Mouse (Mus musculus) cerebellum, postnatal 25 days (tissue): ENCODE measurements around the gene Eif4b.

Experiments used
- DNase-seq, 2 experiments: peaks; one replicate each; pipeline ENCODE4 v3.0.0; 2021; ENCODE audit warnings: mixed read lengths in 2 of 2

The Eif4b gene

DNA sequence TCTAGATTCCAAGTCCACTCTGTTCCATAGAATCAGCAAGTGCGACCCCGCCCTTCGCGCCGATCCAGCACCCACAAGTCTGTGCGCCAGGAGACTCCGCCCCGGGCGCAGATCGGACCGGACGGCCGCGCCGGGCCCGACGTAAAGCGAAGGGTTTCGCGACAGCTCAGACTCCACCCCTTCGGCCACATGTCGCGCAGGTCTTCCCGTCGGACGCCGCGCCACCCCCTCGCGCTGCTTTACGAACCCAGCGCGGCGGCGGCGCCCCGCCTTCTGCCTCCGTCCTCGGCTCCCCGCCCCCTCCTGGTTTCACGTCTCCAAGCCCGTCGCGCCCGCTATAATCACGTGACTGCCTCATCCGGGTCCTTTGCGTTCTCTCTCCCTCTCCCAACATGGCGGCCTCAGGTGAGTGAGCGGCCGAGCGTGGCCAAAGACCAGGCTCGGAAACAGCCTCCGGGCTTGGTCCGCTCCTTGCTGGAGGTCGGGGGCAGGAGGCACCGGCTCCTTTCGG is at the start of gene Eif4b:
Gene Eif4b, plus strand, starts transcription at position 215 of the 511 bp plus-strand sequence.
- DNase-seq, result peak; percentile 99 to 100

DNA sequence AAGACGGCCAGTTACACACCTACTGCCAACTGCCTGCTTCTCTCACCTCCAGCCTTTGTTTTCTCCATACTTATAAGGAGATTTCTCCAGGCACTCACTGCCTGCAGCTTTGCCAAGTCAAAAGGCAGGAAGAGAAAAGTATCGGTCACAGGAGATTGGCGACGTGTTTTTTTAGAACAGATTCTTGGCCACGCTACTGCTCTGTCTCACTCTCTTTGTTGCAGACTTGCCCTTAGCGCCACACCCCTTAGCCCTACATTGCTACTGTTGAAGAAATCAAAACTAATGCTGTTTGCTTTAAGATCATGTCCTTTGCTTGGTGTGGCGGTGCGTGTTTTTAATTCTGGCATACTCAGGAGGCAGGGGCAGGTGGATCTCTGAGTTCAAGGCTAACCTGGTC is 49.7 kb upstream of the Eif4b start:
- DNase-seq, result no peak

DNA sequence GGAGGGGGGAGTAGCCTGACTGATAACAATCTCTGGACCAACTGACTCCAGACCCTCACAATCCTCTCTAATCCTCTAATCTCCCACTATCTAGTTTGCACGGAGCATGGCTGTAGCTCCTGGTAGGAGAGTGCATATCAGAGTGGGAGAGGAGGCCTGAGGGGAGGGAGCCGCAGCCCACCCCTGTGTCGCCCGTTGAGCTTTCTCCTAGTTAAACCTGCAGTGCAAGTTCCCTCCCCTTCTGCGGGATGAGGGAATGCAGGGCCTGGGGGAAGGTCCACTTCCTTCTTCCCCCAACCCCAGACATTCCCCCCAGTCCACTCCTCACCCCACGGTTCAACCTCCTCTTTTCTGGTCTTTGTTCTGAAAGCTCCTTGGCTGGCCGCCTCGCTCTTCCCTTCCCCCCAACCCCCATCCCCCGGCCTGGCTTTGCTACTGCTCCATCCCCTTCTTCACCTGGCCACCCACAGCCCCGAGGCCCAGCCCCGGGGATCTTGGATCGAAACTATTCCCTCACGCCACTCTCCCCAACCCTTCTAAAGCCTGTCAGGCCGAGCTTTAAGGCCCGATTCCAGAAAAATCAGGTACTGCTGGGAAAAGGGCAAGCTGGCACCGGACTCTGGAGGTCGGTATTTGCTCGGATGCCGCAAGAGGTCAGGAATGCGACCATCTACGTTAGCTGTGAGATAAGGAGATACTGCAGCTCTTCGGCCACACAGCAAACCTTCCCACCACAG is 48.3 kb upstream of the Eif4b start:
- no peak for DNase-seq

DNA sequence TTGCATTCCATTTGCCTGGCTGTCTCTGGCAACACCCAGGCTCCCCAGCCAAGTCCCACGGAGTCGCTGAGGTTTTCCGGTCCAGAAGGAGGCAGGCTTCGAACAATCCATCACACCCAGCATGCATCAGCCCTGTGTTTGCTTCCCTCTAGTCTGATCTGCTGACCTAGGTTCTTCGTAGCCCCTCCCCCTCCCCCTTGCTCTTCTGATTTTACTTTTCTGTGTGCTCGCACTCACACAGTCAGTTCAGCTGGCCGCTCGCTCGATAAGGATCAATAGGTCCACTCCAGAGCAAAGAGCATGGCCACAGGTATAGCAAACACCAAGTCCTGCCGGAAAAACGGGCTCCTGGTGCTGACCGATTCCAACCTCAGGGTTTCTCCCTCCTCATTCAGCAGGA is 47.1 kb upstream of the Eif4b start:
- no peak for DNase-seq

DNA sequence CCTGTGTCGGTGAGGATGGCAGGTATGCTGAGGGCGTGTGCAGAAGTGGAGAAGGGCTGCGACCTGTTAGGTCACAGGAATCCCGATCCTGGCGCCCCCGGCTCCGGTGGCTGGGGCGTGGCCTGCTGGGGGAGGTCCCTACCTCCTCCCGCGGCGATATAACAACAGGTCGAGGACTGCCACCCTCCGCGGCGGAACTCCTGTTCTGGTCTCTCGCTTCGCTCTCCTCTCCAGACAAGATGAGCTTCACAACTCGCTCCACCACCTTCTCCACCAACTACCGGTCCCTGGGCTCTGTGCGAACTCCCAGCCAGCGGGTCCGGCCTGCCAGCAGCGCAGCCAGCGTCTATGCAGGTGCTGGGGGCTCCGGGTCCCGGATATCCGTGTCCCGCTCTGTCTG is 45.5 kb upstream of the Eif4b start, which contains the start of gene Krt18:
Gene Krt18, plus strand, starts transcription at position 141 of the 400 bp plus-strand sequence.
- DNase-seq, result no peak

DNA sequence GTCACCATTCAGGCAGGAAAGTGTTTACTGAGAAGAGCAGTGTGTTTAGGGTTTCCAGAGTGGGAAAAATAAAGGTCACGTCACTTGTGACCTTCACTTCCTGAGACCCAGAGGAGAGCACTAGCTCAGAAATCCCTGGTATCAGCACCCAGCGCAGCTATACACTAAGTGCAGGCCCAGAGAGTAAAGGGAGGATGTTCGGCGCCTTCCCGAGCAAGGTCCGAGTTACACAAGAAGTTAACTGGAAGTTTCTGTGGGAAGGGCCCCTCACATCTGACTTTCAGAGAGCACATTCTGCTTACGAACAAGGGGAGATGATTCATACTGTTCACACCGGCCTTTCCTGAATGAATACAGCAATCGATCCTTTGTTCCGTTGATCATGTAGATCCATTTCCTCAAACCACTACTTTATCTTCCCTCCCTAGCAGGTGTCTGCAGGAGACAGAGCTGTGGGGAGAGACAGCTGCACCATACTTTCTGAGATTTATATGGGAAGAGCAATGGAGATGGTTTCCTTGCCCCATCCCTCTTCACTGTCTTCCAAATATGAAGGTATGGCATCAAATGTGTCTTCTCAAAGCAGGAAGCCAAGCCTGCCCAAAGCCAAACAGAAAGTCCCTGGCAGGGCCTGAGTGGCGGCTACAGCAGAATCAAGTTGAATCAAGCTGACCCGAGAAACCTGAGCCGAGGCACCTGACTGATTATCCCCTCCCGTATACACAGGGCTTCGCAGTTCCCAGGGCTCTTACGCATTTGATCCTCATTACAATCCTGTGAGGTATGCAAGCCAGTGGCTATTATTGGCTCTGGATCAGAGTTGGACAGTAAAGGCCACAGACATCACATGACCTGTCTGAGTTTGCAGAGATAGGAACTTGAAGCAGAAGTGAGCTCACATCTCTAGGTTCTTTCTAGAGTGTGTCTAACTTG is 39.2 kb upstream of the Eif4b start:
- no peak for DNase-seq

DNA sequence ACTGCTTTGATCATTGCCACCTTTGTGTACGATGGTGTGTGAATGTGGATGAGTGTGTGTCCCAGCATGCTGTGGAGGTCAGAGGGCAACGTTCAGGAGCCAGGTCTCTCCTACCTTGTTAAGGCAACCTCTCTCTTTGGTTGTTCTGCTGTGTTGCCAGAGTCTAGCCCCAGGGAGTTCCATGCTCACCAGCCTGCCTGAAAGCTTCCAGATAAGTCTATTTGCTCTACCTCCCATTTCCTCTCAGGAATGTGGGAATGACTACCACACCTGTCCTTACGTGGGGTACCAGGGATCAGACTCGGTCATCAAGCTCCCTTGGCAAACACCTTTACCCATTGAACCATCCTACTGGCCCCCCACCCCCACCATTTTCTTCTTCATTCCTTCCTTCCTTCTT is 33.3 kb upstream of the Eif4b start:
- DNase-seq, result no peak

DNA sequence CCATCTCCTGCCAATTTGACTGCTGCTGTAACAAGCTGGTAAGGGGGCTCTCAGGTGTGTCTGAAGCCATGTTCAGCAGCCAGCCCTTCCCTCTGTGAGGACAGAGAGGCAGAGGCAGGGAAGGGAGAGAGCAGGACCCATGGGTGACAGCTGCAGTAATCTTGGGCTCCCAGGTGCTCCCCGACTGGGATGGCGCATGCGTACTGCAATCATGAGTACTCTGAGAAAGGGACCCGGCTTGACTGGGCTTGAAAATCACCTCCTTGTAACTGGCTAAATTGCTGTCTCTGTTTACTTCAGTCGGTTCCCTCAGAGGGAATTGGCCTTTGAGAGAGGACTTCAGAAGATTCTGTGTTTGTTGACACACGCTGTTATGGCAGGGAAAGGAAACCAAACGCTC is 31.6 kb upstream of the Eif4b start:
- DNase-seq, result no peak

DNA sequence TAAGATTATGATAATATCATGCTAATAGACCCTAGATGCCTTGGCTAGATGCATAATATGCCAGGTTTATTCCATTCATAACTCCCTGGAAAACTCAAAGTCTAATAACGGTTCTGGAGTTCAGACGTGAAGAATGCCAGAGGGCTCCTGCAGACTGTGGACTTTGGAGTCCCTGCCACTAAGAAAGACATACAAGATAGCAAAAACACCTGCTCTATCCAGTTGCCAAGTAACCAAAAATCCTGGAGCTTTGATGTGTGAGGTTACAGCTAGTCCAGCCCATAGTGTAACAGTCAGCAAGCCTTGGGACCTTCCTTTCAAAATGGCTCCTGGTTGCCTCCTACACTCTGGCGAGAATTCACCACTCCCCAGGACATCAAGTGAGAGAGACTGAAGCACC is 28.8 kb upstream of the Eif4b start:
- DNase-seq, result no peak

DNA sequence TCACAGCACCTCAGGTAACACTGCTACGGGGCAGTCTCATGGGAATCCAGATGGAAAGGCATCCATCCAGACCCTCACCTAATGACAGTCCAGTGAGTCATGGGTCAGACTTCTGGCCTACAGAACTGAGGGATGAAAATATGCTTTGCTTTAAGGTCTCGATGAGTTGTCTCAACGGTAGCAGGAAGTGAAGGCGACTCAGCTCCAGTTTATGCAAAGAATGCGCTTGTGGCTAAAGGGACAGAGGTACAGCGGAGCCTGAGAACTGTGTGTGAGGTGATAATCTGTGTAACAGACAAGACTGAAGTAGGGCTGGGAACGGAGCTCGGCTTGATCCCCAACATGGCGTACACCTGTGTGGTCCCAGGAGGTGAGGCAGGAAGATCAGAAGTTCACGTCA is 27.9 kb upstream of the Eif4b start:
- no peak for DNase-seq

DNA sequence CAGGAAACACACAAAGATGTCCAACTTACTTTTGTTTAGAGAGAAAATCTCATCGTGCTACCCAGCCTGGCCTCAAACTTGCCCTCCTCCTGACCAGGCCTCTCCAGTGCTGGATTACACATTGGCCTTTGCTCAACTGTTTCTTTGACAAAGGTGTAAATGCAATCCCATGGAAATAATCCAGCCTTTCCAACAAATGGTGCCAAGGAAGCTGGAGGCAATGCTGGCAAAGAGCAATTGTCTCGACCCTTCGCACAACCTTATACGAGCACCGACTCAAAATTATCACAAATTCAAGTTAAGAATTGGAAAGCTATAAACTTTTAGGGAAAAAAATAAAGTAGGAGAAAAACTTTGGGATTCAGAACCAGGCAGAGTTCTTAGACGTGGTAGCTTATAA is 25.6 kb upstream of the Eif4b start:
- no peak for DNase-seq

DNA sequence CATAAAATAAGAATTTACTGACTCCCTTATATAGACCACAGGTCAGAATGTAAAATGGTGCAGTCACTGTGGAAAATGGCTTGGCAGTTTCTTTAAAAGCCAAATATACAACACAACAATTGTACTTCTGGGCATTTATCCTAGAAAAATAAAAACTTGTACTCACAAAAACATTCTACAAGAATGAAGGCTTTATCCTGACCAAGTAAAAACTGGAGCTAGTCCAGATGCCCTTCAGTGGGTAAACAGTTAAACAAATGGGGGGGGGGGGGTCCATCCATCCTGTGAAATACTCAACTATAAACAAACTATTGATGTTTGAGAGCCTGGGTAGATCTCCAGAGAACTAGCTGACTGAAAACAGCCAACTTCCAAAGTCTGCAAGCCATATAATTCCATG is 23.7 kb upstream of the Eif4b start:
- no peak for DNase-seq

DNA sequence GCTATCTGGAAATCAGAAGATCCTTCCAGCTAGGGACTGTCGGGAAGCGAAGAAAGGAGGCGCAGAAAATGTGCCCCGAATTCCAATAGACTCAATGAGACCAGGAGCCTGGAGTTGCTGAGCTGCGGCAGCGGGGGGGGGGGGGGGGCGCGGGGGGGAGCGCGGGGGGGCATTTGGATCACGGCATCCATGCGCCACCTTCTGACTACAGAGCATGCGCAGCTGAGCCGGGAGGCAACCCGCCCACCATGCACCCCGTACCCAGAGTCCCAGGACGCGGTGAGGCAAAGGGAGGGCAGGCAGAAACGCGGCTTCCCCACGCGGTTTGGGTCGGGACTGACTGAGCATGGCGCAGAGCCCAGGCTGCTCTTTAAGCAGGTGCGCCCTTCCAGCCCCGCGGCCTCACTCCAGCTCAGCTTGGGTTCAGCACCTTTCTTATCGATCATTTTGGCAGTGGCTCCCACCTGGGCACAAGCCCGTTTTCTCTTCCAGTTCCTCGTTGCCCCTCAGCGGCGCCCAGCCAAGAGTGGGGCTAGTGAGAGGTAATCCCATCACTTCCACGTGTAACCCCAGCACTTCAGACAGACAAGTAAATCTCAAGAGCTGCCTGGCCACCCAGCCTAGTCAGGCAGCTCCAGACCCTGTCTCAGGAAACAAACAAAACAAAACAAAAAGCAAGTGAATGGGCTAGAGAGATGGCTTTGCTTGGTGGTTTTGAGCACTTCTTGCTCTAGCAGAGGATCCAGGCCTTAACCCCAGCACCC is 21.5 kb upstream of the Eif4b start:
- DNase-seq, result peak; percentile 51 to 72

DNA sequence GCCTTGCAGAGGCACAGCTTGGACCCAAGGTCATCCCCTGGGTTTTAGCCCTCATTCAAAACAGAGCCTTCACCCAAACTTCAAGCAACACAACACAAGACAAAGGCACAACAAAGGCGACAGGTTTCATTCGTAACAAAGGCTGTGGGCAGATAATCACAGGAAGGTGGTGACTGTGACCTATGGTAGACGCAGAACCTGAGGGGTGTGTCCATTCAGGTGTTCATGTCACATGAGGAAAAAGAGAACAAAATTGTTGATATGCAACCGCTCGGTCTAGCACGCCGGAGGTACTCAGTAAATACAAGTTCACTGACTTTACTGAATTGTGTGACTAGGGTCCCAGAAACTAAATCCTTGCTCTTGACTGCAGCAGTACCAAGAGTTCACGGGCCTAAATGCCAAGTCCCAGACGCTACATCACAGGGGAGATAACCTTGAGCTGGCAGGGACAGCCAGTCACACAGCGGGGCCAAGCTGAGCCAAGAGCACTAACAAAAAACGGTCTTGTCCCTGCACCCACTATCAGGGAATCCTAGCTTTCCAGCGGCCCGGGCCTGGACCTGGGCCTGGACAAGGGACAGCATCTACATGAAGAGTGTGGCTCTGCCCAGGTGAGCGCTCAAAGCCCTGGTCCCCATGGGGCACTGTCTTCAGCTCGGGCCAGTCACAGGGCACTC is 16.9 kb upstream of the Eif4b start:
- no peak for DNase-seq

DNA sequence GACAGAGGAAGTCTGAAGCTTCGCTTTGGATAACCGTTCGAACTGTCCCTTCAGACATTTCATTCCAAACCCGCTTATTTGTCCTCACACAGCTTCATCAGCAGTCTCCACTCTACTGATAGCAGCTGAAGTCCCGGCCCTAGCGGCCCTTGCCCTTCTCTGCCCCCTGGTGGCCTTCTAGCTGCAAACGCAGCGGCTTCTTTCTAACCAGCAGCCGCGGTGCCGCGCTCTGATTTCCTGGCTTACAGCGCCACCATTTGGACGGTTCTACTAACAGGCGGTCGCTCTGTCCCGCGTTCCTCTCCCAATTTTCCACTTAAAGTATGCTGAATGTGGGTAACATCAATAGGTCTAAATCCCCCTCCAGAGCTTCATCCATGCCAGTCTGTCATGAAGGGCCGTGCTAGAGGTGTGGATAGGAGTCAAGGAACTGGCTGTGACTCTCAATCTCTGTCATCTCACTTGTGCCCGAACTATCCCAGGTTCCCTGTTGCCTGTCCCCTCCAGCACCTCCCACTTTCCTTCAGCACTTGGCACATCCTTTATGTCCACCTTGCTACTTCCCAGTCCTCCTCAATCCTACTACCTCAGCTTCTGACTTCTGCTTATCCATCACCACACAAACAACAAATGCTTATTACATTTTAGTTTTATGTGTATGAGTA is 7.8 kb upstream of the Eif4b start:
- DNase-seq, result peak; percentile 92 to 97

DNA sequence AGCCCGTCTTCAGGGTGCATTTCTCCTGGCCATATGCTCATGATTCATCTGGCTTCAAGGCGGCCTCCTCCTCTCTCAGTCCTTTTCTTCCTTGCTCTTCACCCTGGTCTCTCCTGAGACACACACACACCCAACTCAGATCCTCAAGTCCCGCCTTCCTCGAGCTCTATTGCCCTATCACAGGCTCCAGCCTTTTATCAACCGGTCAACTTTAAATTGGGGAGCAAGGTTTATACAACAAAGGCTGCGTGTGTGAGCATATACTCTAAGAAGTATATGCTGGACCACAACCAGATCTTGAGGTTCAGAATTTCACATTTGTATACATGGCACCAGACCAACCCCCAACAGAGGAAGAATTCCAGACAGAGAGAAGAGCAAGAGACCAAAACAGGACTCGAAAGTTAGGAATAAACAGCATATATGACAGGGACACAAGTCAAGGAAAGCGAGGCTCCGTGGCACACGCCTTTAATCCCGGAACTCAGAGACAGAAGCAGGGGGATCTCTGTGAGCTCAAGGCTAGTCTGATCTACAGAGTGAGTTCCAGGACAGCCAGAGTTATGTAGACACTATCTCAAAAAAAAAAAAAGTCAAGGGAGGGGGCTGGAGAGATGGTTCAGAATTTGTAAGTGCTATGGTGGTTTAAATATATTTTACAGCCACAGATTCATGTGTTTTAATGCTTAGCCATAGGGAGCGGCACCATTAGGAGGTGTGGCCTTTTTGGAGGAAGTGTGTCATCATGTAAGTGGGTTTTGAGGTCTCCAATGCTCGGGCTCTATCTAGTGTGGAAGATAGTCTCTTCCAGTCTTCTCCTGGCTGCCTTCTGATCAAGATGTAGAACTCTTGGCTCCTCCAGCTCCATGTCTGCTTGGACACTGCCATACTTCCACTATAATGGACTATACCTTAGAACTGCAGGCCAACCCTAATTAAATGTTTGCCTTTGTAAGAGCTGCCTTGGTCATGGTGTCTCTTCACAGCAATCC is 2.8 kb upstream of the Eif4b start:
- DNase-seq, result no peak

DNA sequence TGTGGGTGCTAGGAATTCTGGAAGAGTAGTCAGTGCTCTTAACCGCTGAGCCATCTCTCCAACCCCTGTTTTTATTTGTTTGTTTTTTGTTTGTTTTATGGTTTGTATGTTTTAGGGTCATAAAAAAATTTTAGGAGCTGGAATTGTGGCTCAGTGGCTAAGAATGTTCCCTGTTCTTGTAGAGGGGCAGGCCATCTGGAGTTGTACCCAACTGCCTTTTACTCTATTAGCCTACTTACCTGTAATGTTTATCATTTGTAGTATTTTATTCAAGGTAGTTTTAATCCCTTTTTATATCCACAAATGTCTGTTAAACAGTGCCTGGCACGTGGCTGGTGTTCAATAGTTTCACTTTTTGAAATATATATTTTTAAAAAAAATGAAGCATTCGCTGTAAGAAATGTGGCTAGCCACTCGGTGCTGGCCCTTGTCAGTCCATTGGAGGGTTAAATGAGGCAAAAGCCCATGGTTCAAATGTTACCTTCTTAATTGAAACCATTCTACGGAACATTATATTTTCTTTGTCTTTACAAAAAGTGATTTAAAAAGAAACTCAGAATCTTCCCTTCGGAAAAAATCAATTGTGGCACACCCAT is 512 bp upstream of the Eif4b start:
- no peak for DNase-seq

DNA sequence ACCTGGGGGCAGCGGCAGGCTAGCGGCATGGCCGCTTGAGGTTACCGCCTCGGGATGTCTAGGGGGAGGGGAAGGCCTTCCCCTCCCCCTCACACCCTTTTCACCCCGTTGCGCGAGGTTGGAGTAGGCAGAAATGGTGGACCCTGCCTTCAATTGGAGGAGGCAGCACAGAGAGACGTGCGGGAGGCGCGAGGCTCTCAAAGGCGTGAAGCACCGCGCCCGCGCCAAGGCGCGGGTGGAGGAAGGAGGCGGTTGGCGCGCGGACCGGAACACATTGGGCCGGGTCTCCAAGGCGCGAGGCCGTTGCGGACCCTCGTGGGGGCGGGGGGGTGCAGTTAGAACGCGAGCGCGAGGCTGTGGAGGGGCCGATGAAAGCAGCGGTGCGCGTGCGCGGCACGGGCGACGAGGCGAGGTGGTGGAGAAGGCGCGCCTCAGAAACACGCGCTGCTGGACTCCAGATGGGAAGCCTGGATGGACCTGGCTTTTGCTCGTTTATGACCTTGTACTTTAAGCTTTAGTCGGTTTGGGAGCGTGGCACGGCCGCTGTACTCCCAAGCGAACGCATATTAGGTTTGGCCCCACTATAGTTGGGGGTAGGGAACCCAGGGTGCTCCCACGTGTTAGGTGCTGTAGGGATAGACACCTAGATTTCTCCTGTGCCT is 628 bp downstream of the Eif4b start:
- DNase-seq, result peak; percentile 66 to 78

DNA sequence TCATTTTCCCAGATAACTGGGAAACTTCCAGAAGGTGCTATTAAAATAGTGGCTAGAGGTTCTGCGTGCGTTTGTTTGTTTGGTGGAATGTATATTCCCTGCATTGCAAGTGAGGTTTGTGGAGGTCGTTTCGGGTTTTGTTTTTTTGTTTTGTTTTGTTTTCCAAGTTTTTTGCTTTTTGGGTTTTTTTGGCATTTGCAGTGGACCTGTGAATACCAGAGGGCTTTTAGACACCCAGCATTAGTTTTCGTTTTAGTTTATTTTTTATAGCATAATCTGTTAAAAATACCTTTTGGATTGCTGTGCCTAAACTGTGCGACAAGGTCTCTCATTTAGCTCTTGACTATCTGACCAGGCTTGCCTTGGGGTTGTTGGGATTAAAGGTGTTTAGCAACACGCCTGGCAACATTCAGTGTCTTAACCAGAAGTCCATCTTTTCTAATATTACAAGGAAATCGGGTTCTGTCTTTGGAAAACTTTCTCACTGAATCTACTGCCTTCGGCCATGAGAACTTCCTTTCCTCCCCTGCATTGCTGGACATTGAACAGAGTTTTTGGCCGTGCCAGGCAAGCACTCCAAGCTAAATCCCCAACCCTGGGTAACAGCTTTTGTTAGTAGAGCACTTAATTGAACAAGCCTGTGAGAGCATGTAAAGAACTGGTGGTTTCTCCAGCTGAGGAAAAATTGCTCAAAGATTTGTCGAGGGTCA is 1.5 kb downstream of the Eif4b start:
- no peak for DNase-seq
